Mouse (Mus musculus): ENCODE data around the gene Olfr1451. TPM values are rescaled to one million over a fixed set of nuclear protein-coding genes. Genes with fewer than 3 reads are reported as not detected.
"Not testable (repeated sequence)": the region's sequence is repeated elsewhere in the genome, so short reads cannot be mapped to it uniquely, and the experiment has no call there.

Olfr1451 gene
- not detected for total RNA-seq (2021)

GRCm38 (mm10) chr19:12994714-12995113 is at the start of gene Olfr1451:
Gene Olfr1451 (plus strand): TSS chr19:12995014.
- DNase-seq, result no peak

GRCm38 (mm10) chr19:12949958-12950357 is 44.9 kb upstream of the Olfr1451 start, which contains the start of gene Olfr1450:
Gene Olfr1450 (plus strand): TSS chr19:12950258.
- no peak for DNase-seq

- DNase-seq, result not testable (repeated sequence)
Measured at GRCm38 (mm10) chr19:12970082-12970481, 24.7 kb upstream of the Olfr1451 start.

DNA sequence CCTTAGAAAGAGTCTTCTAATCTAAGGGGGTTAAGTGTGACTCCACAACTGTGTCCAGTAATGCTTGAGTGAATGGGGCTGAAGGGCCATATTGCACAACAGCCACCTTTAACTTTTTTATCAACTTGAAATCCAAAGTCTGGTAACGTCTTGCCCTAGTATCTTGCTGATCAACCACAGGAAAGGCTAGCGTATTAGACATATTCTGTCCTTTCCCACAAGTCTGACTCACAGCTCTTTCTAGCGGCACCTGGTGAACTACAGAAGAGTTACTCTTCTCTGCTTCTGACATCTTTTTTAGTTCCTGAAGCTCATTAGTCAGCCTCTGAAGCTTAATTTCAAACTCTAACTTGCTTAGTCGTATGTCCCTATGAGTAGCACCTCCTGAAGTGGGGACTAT is 2.5 kb upstream of the Olfr1451 start:
- not testable (repeated sequence) for DNase-seq

DNA sequence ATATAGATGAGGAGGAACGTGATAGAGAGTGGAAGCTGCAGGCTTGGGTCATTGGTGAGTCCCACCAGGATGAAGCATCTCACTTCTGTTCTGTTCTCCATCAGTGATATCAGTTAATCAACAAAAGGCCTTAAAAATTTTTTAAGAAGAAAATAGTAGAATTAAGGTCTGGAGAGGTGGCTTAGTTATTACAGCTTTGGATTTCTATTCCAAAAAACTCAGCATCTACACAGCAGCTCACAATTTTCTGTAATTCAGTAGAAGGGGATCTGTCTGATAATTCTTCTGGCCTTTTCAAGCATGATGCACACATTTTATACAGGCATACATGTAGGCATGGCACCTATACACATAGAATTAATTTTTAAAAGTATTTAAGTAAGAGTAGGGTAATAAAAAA is 33.4 kb downstream of the Olfr1451 start, which contains the start of gene Olfr1453:
TSS of gene Olfr1453 (minus strand) at position 101 of the 400 bp plus-strand sequence.
- no peak for DNase-seq

Other genes with a start within 250 kb of the Olfr1451 start
- 1 to 10 TPM; 2.9 to 4.1 TPM for gene Cntf, start 229.4 kb upstream of the Olfr1451 start, total RNA-seq (2021)
- gene Zfp91, start 198.9 kb upstream of the Olfr1451 start, total RNA-seq (2021), result 10 to 100 TPM; 96.1 to 96.3 TPM
- 1 to 10 TPM; 1.1 to 2.0 TPM for gene Lpxn, start 198.8 kb upstream of the Olfr1451 start, total RNA-seq (2021)
- gene Gm5244, start 148.3 kb upstream of the Olfr1451 start, total RNA-seq (2021), result not detected
- gene Olfr1444, start 137.7 kb upstream of the Olfr1451 start, total RNA-seq (2021), result not detected
- gene Olfr1445, start 111.2 kb upstream of the Olfr1451 start, total RNA-seq (2021), result not detected
- not detected for gene Olfr1446, start 101.5 kb upstream of the Olfr1451 start, total RNA-seq (2021)
- not detected for gene Olfr1447, start 91.3 kb upstream of the Olfr1451 start, total RNA-seq (2021)
- gene Olfr1448, start 70.6 kb upstream of the Olfr1451 start, total RNA-seq (2021), result not detected
- not detected for gene Olfr1449, start 64.2 kb upstream of the Olfr1451 start, total RNA-seq (2021)
- gene Olfr1450, start 44.8 kb upstream of the Olfr1451 start, total RNA-seq (2021), result not detected
- not detected for gene Olfr1453, start 33.3 kb downstream of the Olfr1451 start, total RNA-seq (2021)
- gene Olfr1454, start 65.6 kb downstream of the Olfr1451 start, total RNA-seq (2021), result not detected
- gene Olfr1457, start 102.9 kb downstream of the Olfr1451 start, total RNA-seq (2021), result not detected
- not detected for gene Olfr1458, start 111.8 kb downstream of the Olfr1451 start, total RNA-seq (2021)
- gene Olfr1459, start 154.5 kb downstream of the Olfr1451 start, total RNA-seq (2021), result under 1 TPM; 0.20 to 0.25 TPM
- not detected for gene Olfr1461, start 168.0 kb downstream of the Olfr1451 start, total RNA-seq (2021)
- gene Olfr1462, start 190.7 kb downstream of the Olfr1451 start, total RNA-seq (2021), result not detected
- not detected for gene Olfr1463, start 236.3 kb downstream of the Olfr1451 start, total RNA-seq (2021)